Mouse (Mus musculus): ENCODE measurements at regions not wholly inside any gene's neighbourhood (a gene's known extent, or its start where the extent isn't known, plus 50 kb on each side); places are given as distances from the start of the nearest gene placed in this dataset.

- no peak for DNase-seq
These were observed 220.1 kb upstream of the 9630041A04Rik start for GRCm38 (mm10) chr9:101641524-101641923.

GRCm38 (mm10) chr9:101640598-101640997 lies 221.0 kb upstream of the 9630041A04Rik start:
- no peak for DNase-seq

GRCm38 (mm10) chr9:101616261-101616660 lies 245.4 kb upstream of the 9630041A04Rik start:
- DNase-seq: no peak

GRCm38 (mm10) chr9:101615176-101615575 lies 246.5 kb upstream of the 9630041A04Rik start:
- no peak for DNase-seq

GRCm38 (mm10) chr9:101613933-101614332 lies 247.7 kb upstream of the 9630041A04Rik start:
- DNase-seq: no peak

GRCm38 (mm10) chr9:101613471-101613870 lies 248.2 kb upstream of the 9630041A04Rik start:
- DNase-seq: no peak

- no peak for DNase-seq
These were observed 248.7 kb upstream of the 9630041A04Rik start for GRCm38 (mm10) chr9:101612971-101613370.

GRCm38 (mm10) chr9:101612571-101612970 lies 249.1 kb upstream of the 9630041A04Rik start:
- no peak for DNase-seq

GRCm38 (mm10) chr9:101611481-101611880 lies 250.2 kb upstream of the 9630041A04Rik start:
- no peak for DNase-seq

GRCm38 (mm10) chr9:101610806-101611443 lies 250.7 kb upstream of the 9630041A04Rik start:
- no peak for DNase-seq

- no peak for DNase-seq
These were observed 251.3 kb upstream of the 9630041A04Rik start for GRCm38 (mm10) chr9:101610338-101610737.

- DNase-seq: no peak
These were observed 258.8 kb upstream of the 9630041A04Rik start for GRCm38 (mm10) chr9:101602799-101603198.

GRCm38 (mm10) chr9:101596898-101597297 lies 264.7 kb upstream of the 9630041A04Rik start:
- DNase-seq: no peak

- no peak for DNase-seq
These were observed 266.5 kb upstream of the 9630041A04Rik start for GRCm38 (mm10) chr9:101595101-101595650.

GRCm38 (mm10) chr9:101592621-101593020 lies 269.0 kb upstream of the 9630041A04Rik start:
- DNase-seq: no peak

- DNase-seq: no peak
These were observed 270.0 kb upstream of the 9630041A04Rik start for GRCm38 (mm10) chr9:101591681-101592080.

GRCm38 (mm10) chr9:101590310-101590709 lies 271.3 kb upstream of the 9630041A04Rik start:
- no peak for DNase-seq

- DNase-seq: no peak
These were observed 280.6 kb upstream of the 9630041A04Rik start for GRCm38 (mm10) chr9:101581064-101581463.

- no peak for DNase-seq
These were observed 290.9 kb upstream of the 9630041A04Rik start for GRCm38 (mm10) chr9:101570714-101571113.

GRCm38 (mm10) chr9:101563196-101563595 lies 298.4 kb upstream of the 9630041A04Rik start:
- no peak for DNase-seq

GRCm38 (mm10) chr9:101559366-101559765 lies 302.3 kb upstream of the 9630041A04Rik start:
- DNase-seq: no peak

- no peak for DNase-seq
These were observed 303.5 kb upstream of the Ppp2r3a start for GRCm38 (mm10) chr9:101555011-101555673.

- no peak for DNase-seq
These were observed 301.2 kb upstream of the Ppp2r3a start for GRCm38 (mm10) chr9:101552789-101553188.

GRCm38 (mm10) chr9:101551256-101551655 lies 299.7 kb upstream of the Ppp2r3a start:
- DNase-seq: no peak

Data from adrenal gland, adult 8-10 months (tissue).